Mouse (Mus musculus) myocyte (in vitro differentiated cells): ENCODE results near the gene Wdr31.

Experiments used
- E2F4 ChIP-seq: IDR thresholded peaks from one replicate; pipeline ENCODE4 v1.6.1; 2011; ENCODE audit warnings: mild to moderate bottlenecking, control low read depth, moderate library complexity; ENCODE audit not compliant: insufficient read depth
- MYOD1 ChIP-seq, 3 experiments: IDR thresholded peaks; one replicate each; pipeline ENCODE4 v1.6.1; 2011; ENCODE audit warnings: control low read depth in 2 of 3, low read depth in 2 of 3, mild to moderate bottlenecking in 2 of 3, moderate library complexity in 1 of 3; ENCODE audit not compliant: insufficient read length in 2 of 3, control insufficient read depth in 1 of 3
- POLR2A ChIP-seq: IDR thresholded peaks from one replicate; pipeline ENCODE4 v1.6.1; 2011; ENCODE audit warnings: low read depth, mild to moderate bottlenecking, control low read depth, moderate library complexity; ENCODE audit not compliant: insufficient read length
- REST ChIP-seq: IDR thresholded peaks from one replicate; pipeline ENCODE4 v1.6.1; 2011; ENCODE audit warnings: mild to moderate bottlenecking, control low read depth, moderate library complexity; ENCODE audit not compliant: insufficient read depth, insufficient read length
- TCF12 ChIP-seq: IDR thresholded peaks from one replicate; pipeline ENCODE4 v1.6.1; 2011; ENCODE audit warnings: mild to moderate bottlenecking, control low read depth; ENCODE audit not compliant: poor library complexity, insufficient read depth, severe bottlenecking
- USF1 ChIP-seq: IDR thresholded peaks from one replicate; pipeline ENCODE4 v1.6.1; 2011; ENCODE audit warnings: low read depth, mild to moderate bottlenecking, control low read depth, moderate library complexity

- TF ChIP-seq USF1 (no peak), E2F4 (no peak), POLR2A (no peak), TCF12 (no peak), MYOD1 (IDR thresholded peaks at IDR 0.05; ENCODE audit: control insufficient read depth in 1 of 3, insufficient read length in 2 of 3, low read depth in 2 of 3) (no peak), REST (no peak)
Observed at GRCm38 (mm10) chr4:62431522-62431921, 39.2 kb downstream of the Wdr31 start.
